In the genomic region with DNA sequence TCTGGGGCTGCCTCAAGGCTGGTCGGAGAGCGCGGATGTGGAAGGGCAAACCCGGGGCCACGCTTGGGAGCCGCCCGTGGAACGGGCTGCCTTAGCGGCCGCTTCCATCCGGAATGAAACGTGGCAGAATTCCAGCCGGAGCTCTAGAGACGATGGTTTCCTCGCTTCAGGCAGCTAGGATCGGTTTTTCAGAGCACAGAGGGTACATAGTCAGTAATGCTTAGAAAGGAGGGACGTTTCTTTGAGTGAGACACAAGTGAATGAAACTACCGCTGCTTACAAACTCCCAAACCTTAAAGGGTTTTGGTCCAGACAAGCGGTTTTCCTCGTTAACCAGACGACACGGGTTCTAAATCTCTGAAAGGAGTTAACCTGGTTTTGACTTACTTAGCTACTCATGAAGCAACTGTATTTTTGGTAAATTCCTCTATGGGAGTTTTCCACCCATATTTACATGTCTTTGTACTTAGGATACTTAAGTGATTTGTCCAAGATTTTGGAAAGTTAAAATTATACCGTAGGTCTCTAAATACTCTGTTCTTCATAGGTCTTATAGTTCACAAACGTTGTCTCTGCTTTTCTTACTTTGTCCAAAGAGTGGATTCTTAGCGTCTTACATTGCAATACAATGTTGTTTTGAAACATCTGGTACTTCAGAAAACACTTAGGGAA, we compare ENCODE assay signal across 7 mouse cellular contexts. TPM values are rescaled to one million over a fixed set of nuclear protein-coding genes. Genes with fewer than 3 reads are reported as not detected.
DNase-seq lines count a peak whose midpoint lies in the region; ATAC-seq and TF ChIP-seq lines count a peak whose summit lies in the region.

No protein-coding gene starts in this region.

- no peak for ATAC-seq in lung, embryonic 14.5 days (ENCODE audit: insufficient read depth)
- ATAC-seq in embryonic facial prominence, embryonic 12.5 days (ENCODE audit: insufficient number of reproducible peaks, insufficient read depth, low FRiP score, low TSS enrichment) = no peak
- no peak for ATAC-seq in intestine, embryonic 16.5 days
- no peak for ATAC-seq in neural tube, embryonic 15.5 days (ENCODE audit: low FRiP score)
- ATAC-seq in CD4-positive, CD25-positive, alpha-beta regulatory T cell, adult 4 months = no peak

- whole genome bisulfite sequencing in lung, embryonic 14.5 days = under 1% methylated on average over 25 of the region's 25 CpGs
- 1% methylated on average over 25 of the region's 25 CpGs for WGBS in embryonic facial prominence, embryonic 12.5 days
- under 1% methylated on average over 25 of the region's 25 CpGs for WGBS in intestine, embryonic 16.5 days
- WGBS in neural tube, embryonic 15.5 days = 1% methylated on average over 25 of the region's 25 CpGs

- peak overlapping the region; percentile 85 for H3K4me3 ChIP-seq in lung, embryonic 14.5 days (ENCODE audit: low read depth, low read length)
- H3K4me3 ChIP-seq in embryonic facial prominence, embryonic 12.5 days = peak overlapping the region; percentile 82
- H3K4me3 ChIP-seq in intestine, embryonic 16.5 days (ENCODE audit: low read length) = peak overlapping the region; percentile 96
- H3K4me3 ChIP-seq in neural tube, embryonic 15.5 days (replicated peaks) = peak overlapping the region; percentile 62

- peak overlapping the region; percentile 69 for H3K4me2 ChIP-seq in lung, embryonic 14.5 days
- peak overlapping the region; percentile 66 for H3K4me2 ChIP-seq in embryonic facial prominence, embryonic 12.5 days (replicated peaks)
- H3K4me2 ChIP-seq in intestine, embryonic 16.5 days (ENCODE audit: low read depth, low read length) = peak overlapping the region; percentile 55
- peak overlapping the region; percentile 56 for H3K4me2 ChIP-seq in neural tube, embryonic 15.5 days

- H3K9me3 ChIP-seq in lung, embryonic 14.5 days (ENCODE audit: low read depth, low read length) = no peaks in the 10 kb centered on the region
- no peaks in the 10 kb centered on the region for H3K9me3 ChIP-seq in embryonic facial prominence, embryonic 12.5 days
- H3K9me3 ChIP-seq in intestine, embryonic 16.5 days (ENCODE audit: control insufficient read depth, low read length) = no peaks in the 10 kb centered on the region
- H3K9me3 ChIP-seq in neural tube, embryonic 15.5 days (replicated peaks) = no peaks in the 10 kb centered on the region

- H3K4me1 ChIP-seq in lung, embryonic 14.5 days (ENCODE audit: insufficient read depth) = no peaks in the 10 kb centered on the region; the same call in 1 of the 2 replicates
- peaks cover 16% of the 10 kb centered on the region for H3K4me1 ChIP-seq in embryonic facial prominence, embryonic 12.5 days
- peaks cover 27% of the 10 kb centered on the region for H3K4me1 ChIP-seq in intestine, embryonic 16.5 days (ENCODE audit: control insufficient read depth, insufficient read depth, low read length)
- peaks cover 48% of the 10 kb centered on the region for H3K4me1 ChIP-seq in neural tube, embryonic 15.5 days

- peak; percentile 88 for DNase-seq in lung, embryonic 14.5 days
- DNase-seq in lung, postnatal 25 days (ENCODE audit: low spot score) = no peak
- no peak for DNase-seq in adrenal gland, adult 8-10 months

- TF ChIP-seq CTCF in lung, embryonic 14.5 days (IDR thresholded peaks at IDR 0.05; ENCODE audit: low read depth) = no peak

- peak overlapping the region; percentile 92 for H3K9ac ChIP-seq in lung, embryonic 14.5 days
- peak overlapping the region; percentile 80 for H3K9ac ChIP-seq in embryonic facial prominence, embryonic 12.5 days
- H3K9ac ChIP-seq in intestine, embryonic 16.5 days (ENCODE audit: low read depth, low read length) = peak overlapping the region; percentile 95
- H3K9ac ChIP-seq in neural tube, embryonic 15.5 days (replicated peaks) = peak overlapping the region; percentile 69

- peak overlapping the region; percentile 89 for H3K27ac ChIP-seq in lung, embryonic 14.5 days (ENCODE audit: low read depth)
- peak overlapping the region; percentile 92 for H3K27ac ChIP-seq in embryonic facial prominence, embryonic 12.5 days
- H3K27ac ChIP-seq in intestine, embryonic 16.5 days (ENCODE audit: low read length) = peak overlapping the region; percentile 90
- H3K27ac ChIP-seq in neural tube, embryonic 15.5 days (replicated peaks) = peak overlapping the region; percentile 98

- peaks cover 19% of the 10 kb centered on the region; the same call in 1 of the 2 replicates for H3K36me3 ChIP-seq in lung, embryonic 14.5 days (ENCODE audit: insufficient read depth)
- 0 out of 2 replicates have a peak, but pooled peaks cover 13% of the 10 kb centered on the region for H3K36me3 ChIP-seq in embryonic facial prominence, embryonic 12.5 days
- 0 out of 2 replicates have a peak, but pooled peaks cover 5% of the 10 kb centered on the region for H3K36me3 ChIP-seq in intestine, embryonic 16.5 days (ENCODE audit: control insufficient read depth, insufficient read depth, low read length)
- H3K36me3 ChIP-seq in neural tube, embryonic 15.5 days = no peaks in the 10 kb centered on the region

- H3K27me3 ChIP-seq in lung, embryonic 14.5 days (ENCODE audit: insufficient read depth, low read length) = no peaks in the 10 kb centered on the region
- no peaks in the 10 kb centered on the region for H3K27me3 ChIP-seq in embryonic facial prominence, embryonic 12.5 days
- no peaks in the 10 kb centered on the region for H3K27me3 ChIP-seq in intestine, embryonic 16.5 days (replicated peaks; ENCODE audit: control insufficient read depth, insufficient read depth, low read length)
- no peaks in the 10 kb centered on the region for H3K27me3 ChIP-seq in neural tube, embryonic 15.5 days (replicated peaks)

RNA-seq across cellular contexts. Expression of gene Selenof, which starts 0.8 kb away (rescaled TPM):
- 497 and 531 TPM in 2 replicates for polyA plus RNA-seq in lung, embryonic 14.5 days (2014; fragmentation: Nextera tagmentation; extraction: Ambion mirVana)
- 508 and 511 TPM in 2 replicates for polyA plus RNA-seq in embryonic facial prominence, embryonic 12.5 days (2016; fragmentation: Nextera tagmentation; extraction: Ambion mirVana)
- 597 and 626 TPM in 2 replicates for polyA plus RNA-seq in intestine, embryonic 16.5 days (2015; fragmentation: Nextera tagmentation; extraction: Ambion mirVana)
- polyA plus RNA-seq in neural tube, embryonic 15.5 days (2015; fragmentation: Nextera tagmentation; extraction: Ambion mirVana) = 598 and 611 TPM in 2 replicates
- total RNA-seq in adrenal gland, adult 8-10 months (2022) = 100 to 1,000 TPM; 329 to 408 (median 334) TPM
- polyA plus RNA-seq in CD4-positive, CD25-positive, alpha-beta regulatory T cell, adult 4 months (2017; shearing (Covaris generic)) = 100 to 1,000 TPM; 288 to 301 TPM

RNA-seq across cellular contexts. Expression of gene Hs2st1, which starts 1.0 kb away (rescaled TPM):
- polyA plus RNA-seq in lung, embryonic 14.5 days (2014; fragmentation: Nextera tagmentation; extraction: Ambion mirVana) = 11.9 and 13.3 TPM in 2 replicates
- polyA plus RNA-seq in embryonic facial prominence, embryonic 12.5 days (2016; fragmentation: Nextera tagmentation; extraction: Ambion mirVana) = 25.2 and 27.0 TPM in 2 replicates
- polyA plus RNA-seq in intestine, embryonic 16.5 days (2015; fragmentation: Nextera tagmentation; extraction: Ambion mirVana) = 6.2 and 6.4 TPM in 2 replicates
- 13.6 and 14.4 TPM in 2 replicates for polyA plus RNA-seq in neural tube, embryonic 15.5 days (2015; fragmentation: Nextera tagmentation; extraction: Ambion mirVana)
- 10 to 100 TPM; 14.7 to 23.9 (median 17.6) TPM for total RNA-seq in adrenal gland, adult 8-10 months (2022)
- polyA plus RNA-seq in CD4-positive, CD25-positive, alpha-beta regulatory T cell, adult 4 months (2017; shearing (Covaris generic)) = 1 to 10 TPM; 2.0 to 3.5 TPM
